Mouse (Mus musculus): ENCODE data around the gene Ttc21a. TPM values are rescaled to one million over a fixed set of nuclear protein-coding genes. Genes with fewer than 3 reads are reported as not detected.

The Ttc21a gene
- polyA plus RNA-seq, 1 experiment from 2014 or later, result 0.74 TPM

GRCm38 (mm10) chr9:119969811-119970210, 32.4 kb downstream of the Ttc21a start:
- Histone ChIP-seq H3K4me2 (no peak overlapping the region), H3K36me3 (no peaks in the 10 kb centered on the region), H3K27ac (replicated peaks) (no peak overlapping the region), H3K9me3 (replicated peaks) (no peaks in the 10 kb centered on the region), H3K27me3 (replicated peaks) (no peaks in the 10 kb centered on the region; the same call in 1 of the 2 replicates), H3K4me3 (replicated peaks) (no peak overlapping the region), H3K4me1 (peaks cover 19% of the 10 kb centered on the region), H3K9ac (replicated peaks) (no peak overlapping the region)
- no peak for ATAC-seq (ENCODE audit: low FRiP score)
- WGBS, result 82% methylated on average over 7 of the region's 7 CpGs

- Histone ChIP-seq H3K27ac (replicated peaks) (peak overlapping the region; percentile 18; the same call in 1 of the 2 replicates), H3K27me3 (replicated peaks) (no peaks in the 10 kb centered on the region; the same call in 1 of the 2 replicates), H3K36me3 (no peaks in the 10 kb centered on the region), H3K9ac (replicated peaks) (no peak overlapping the region), H3K4me3 (replicated peaks) (no peak overlapping the region), H3K4me1 (peaks cover 19% of the 10 kb centered on the region), H3K9me3 (replicated peaks) (no peaks in the 10 kb centered on the region), H3K4me2 (no peak overlapping the region)
- WGBS, result 43% methylated on average over 6 of the region's 6 CpGs
- no peak for ATAC-seq (ENCODE audit: low FRiP score)
These were observed 32.8 kb downstream of the Ttc21a start for GRCm38 (mm10) chr9:119970221-119970620.

GRCm38 (mm10) chr9:119970763-119971656, 33.6 kb downstream of the Ttc21a start:
- peak overlapping the region; percentile 18 for H3K27ac ChIP-seq (replicated peaks)
- H3K9ac ChIP-seq (replicated peaks), result no peak overlapping the region
- no peak overlapping the region for H3K4me3 ChIP-seq (replicated peaks)
- H3K9me3 ChIP-seq (replicated peaks), result no peaks in the 10 kb centered on the region
- ATAC-seq (ENCODE audit: low FRiP score), result peak; percentile 46; the same call in 1 of the 2 replicates
- no peaks in the 10 kb centered on the region for H3K27me3 ChIP-seq (replicated peaks)
- H3K4me2 ChIP-seq, result no peak overlapping the region
- H3K4me1 ChIP-seq, result peaks cover 19% of the 10 kb centered on the region
- 64% methylated on average over 7 of the region's 7 CpGs for WGBS
- no peaks in the 10 kb centered on the region for H3K36me3 ChIP-seq

GRCm38 (mm10) chr9:119972166-119972565, 34.8 kb downstream of the Ttc21a start:
- Histone ChIP-seq H3K36me3 (no peaks in the 10 kb centered on the region), H3K27ac (replicated peaks) (no peak overlapping the region), H3K27me3 (replicated peaks) (no peaks in the 10 kb centered on the region), H3K9ac (replicated peaks) (no peak overlapping the region), H3K4me1 (peaks cover 21% of the 10 kb centered on the region), H3K4me3 (replicated peaks) (no peak overlapping the region), H3K9me3 (replicated peaks) (no peaks in the 10 kb centered on the region), H3K4me2 (no peak overlapping the region)
- WGBS, result 92% methylated on average over 10 of the region's 10 CpGs
- ATAC-seq (ENCODE audit: low FRiP score), result no peak

- Histone ChIP-seq H3K9me3 (replicated peaks) (no peaks in the 10 kb centered on the region), H3K4me2 (no peak overlapping the region), H3K27me3 (replicated peaks) (no peaks in the 10 kb centered on the region), H3K9ac (replicated peaks) (no peak overlapping the region), H3K4me3 (replicated peaks) (no peak overlapping the region), H3K36me3 (no peaks in the 10 kb centered on the region), H3K27ac (replicated peaks) (no peak overlapping the region), H3K4me1 (peaks cover 25% of the 10 kb centered on the region)
- ATAC-seq (ENCODE audit: low FRiP score), result no peak
- 93% methylated on average over 12 of the region's 12 CpGs for WGBS
These were observed 35.2 kb downstream of the Ttc21a start for GRCm38 (mm10) chr9:119972582-119972981.

GRCm38 (mm10) chr9:119973281-119973680, 35.9 kb downstream of the Ttc21a start:
- Histone ChIP-seq H3K9ac (replicated peaks) (no peak overlapping the region), H3K27me3 (replicated peaks) (no peaks in the 10 kb centered on the region), H3K9me3 (replicated peaks) (no peaks in the 10 kb centered on the region), H3K4me2 (no peak overlapping the region), H3K4me1 (peaks cover 32% of the 10 kb centered on the region), H3K4me3 (replicated peaks) (no peak overlapping the region), H3K27ac (replicated peaks) (no peak overlapping the region), H3K36me3 (no peaks in the 10 kb centered on the region)
- WGBS, result 92% methylated on average over 23 of the region's 23 CpGs
- ATAC-seq (ENCODE audit: low FRiP score), result no peak

- no peak overlapping the region for H3K27ac ChIP-seq (replicated peaks)
- no peak overlapping the region for H3K9ac ChIP-seq (replicated peaks)
- no peak overlapping the region for H3K4me3 ChIP-seq (replicated peaks)
- H3K27me3 ChIP-seq (replicated peaks), result no peaks in the 10 kb centered on the region
- 95% methylated on average over 27 of the region's 27 CpGs for WGBS
- ATAC-seq (ENCODE audit: low FRiP score), result no peak
- peaks cover 37% of the 10 kb centered on the region for H3K4me1 ChIP-seq
- no peak overlapping the region for H3K4me2 ChIP-seq
- H3K36me3 ChIP-seq, result no peaks in the 10 kb centered on the region
- H3K9me3 ChIP-seq (replicated peaks), result no peaks in the 10 kb centered on the region
These were observed 36.6 kb downstream of the Ttc21a start for GRCm38 (mm10) chr9:119973869-119974520.

GRCm38 (mm10) chr9:119974609-119975008, 37.2 kb downstream of the Ttc21a start:
- 86% methylated on average over 5 of the region's 5 CpGs for WGBS
- H3K9me3 ChIP-seq (replicated peaks), result no peaks in the 10 kb centered on the region
- H3K36me3 ChIP-seq, result no peaks in the 10 kb centered on the region
- peaks cover 37% of the 10 kb centered on the region for H3K4me1 ChIP-seq
- H3K9ac ChIP-seq (replicated peaks), result no peak overlapping the region
- no peak overlapping the region for H3K4me3 ChIP-seq (replicated peaks)
- ATAC-seq (ENCODE audit: low FRiP score), result no peak
- no peak overlapping the region for H3K27ac ChIP-seq (replicated peaks)
- H3K27me3 ChIP-seq (replicated peaks), result no peaks in the 10 kb centered on the region
- H3K4me2 ChIP-seq, result no peak overlapping the region

- ATAC-seq (ENCODE audit: low FRiP score), result no peak
- H3K4me3 ChIP-seq (replicated peaks), result no peak overlapping the region
- H3K9ac ChIP-seq (replicated peaks), result no peak overlapping the region
- H3K36me3 ChIP-seq, result no peaks in the 10 kb centered on the region
- WGBS, result 96% methylated on average over 4 of the region's 4 CpGs
- H3K9me3 ChIP-seq (replicated peaks), result no peaks in the 10 kb centered on the region
- no peaks in the 10 kb centered on the region for H3K27me3 ChIP-seq (replicated peaks)
- H3K4me2 ChIP-seq, result no peak overlapping the region
- peaks cover 32% of the 10 kb centered on the region for H3K4me1 ChIP-seq
- H3K27ac ChIP-seq (replicated peaks), result no peak overlapping the region
These were observed 37.9 kb downstream of the Ttc21a start for GRCm38 (mm10) chr9:119975286-119975685.

- WGBS, result 62% methylated on average over 17 of the region's 17 CpGs
- no peaks in the 10 kb centered on the region for H3K9me3 ChIP-seq (replicated peaks)
- H3K9ac ChIP-seq (replicated peaks), result no peak overlapping the region
These were observed 39.5 kb downstream of the Ttc21a start for GRCm38 (mm10) chr9:119976704-119977556.

GRCm38 (mm10) chr9:119977557-119978060, 40.2 kb downstream of the Ttc21a start:
- H3K4me3 ChIP-seq (replicated peaks), result no peak overlapping the region
- ATAC-seq (ENCODE audit: low FRiP score), result no peak
- no peaks in the 10 kb centered on the region for H3K36me3 ChIP-seq
- no peaks in the 10 kb centered on the region for H3K9me3 ChIP-seq (replicated peaks)
- WGBS, result 49% methylated on average over 5 of the region's 5 CpGs
- peaks cover 39% of the 10 kb centered on the region for H3K4me1 ChIP-seq
- no peak overlapping the region for H3K27ac ChIP-seq (replicated peaks)
- H3K9ac ChIP-seq (replicated peaks), result no peak overlapping the region
- no peak overlapping the region for H3K4me2 ChIP-seq
- 0 out of 2 replicates have a peak, but pooled peaks cover under 1% of the 10 kb centered on the region for H3K27me3 ChIP-seq (replicated peaks)

More at GRCm38 (mm10) chr9:119976704-119977556, 39.5 kb downstream of the Ttc21a start:
- H3K27ac ChIP-seq (replicated peaks), result no peak overlapping the region
- H3K4me1 ChIP-seq, result peaks cover 33% of the 10 kb centered on the region
- no peaks in the 10 kb centered on the region for H3K27me3 ChIP-seq (replicated peaks)
- no peak for ATAC-seq (ENCODE audit: low FRiP score)
- H3K36me3 ChIP-seq, result no peaks in the 10 kb centered on the region
- H3K4me3 ChIP-seq (replicated peaks), result no peak overlapping the region
- H3K4me2 ChIP-seq, result no peak overlapping the region
